ENCODE assay signal across 8 mouse cellular contexts in the genomic region with DNA sequence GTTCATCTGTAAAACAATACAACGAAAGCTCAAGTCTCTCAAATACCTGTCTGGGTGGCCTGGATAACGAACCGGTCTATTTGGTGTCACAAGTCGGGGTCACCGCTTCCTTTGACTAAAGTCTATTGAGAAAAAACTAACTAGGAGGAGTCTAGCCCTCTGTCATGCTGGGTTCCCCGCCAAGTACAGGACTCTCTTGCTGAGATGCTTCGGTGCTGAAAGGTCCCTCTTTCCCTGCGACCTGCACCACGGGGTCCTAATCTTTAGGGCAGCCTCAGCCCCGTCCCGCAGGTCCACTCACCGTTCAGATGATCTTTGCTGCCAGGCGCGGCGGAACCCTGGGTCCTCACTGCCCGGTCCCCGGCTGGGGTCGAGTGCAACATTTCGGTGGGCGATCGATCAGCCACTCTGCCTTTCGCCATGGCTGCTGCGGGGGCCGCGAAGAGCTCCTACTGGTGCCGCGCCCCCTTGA. TPM values are rescaled to one million over a fixed set of nuclear protein-coding genes. Genes with fewer than 3 reads are reported as not detected.
DNase-seq lines count a peak whose midpoint lies in the region; ATAC-seq lines count a peak whose summit lies in the region.

No protein-coding gene starts in this region.

- H3K27ac ChIP-seq in embryonic facial prominence, embryonic 14.5 days (replicated peaks; ENCODE audit: low read depth, low read length), result peak overlapping the region; percentile 89
- H3K27ac ChIP-seq in limb, embryonic 12.5 days, result peak overlapping the region; percentile 24; the same call in 1 of the 2 replicates

- peak overlapping the region; percentile 57 for H3K4me2 ChIP-seq in embryonic facial prominence, embryonic 14.5 days (ENCODE audit: low read depth, low read length)
- H3K4me2 ChIP-seq in limb, embryonic 12.5 days, result peak overlapping the region; percentile 82

- H3K36me3 ChIP-seq in embryonic facial prominence, embryonic 14.5 days (ENCODE audit: control insufficient read depth, insufficient read depth, low read length), result peaks cover 14% of the 10 kb centered on the region
- H3K36me3 ChIP-seq in limb, embryonic 12.5 days, result peaks cover 26% of the 10 kb centered on the region

- H3K9me3 ChIP-seq in embryonic facial prominence, embryonic 14.5 days (ENCODE audit: control insufficient read depth, low read length), result no peaks in the 10 kb centered on the region
- H3K9me3 ChIP-seq in limb, embryonic 12.5 days, result no peaks in the 10 kb centered on the region

- peak overlapping the region; percentile 73 for H3K9ac ChIP-seq in embryonic facial prominence, embryonic 14.5 days (ENCODE audit: low read depth, low read length)
- peak overlapping the region; percentile 68 for H3K9ac ChIP-seq in limb, embryonic 12.5 days (replicated peaks)

- peaks cover 7% of the 10 kb centered on the region; the same call in 1 of the 2 replicates for H3K4me1 ChIP-seq in embryonic facial prominence, embryonic 14.5 days (ENCODE audit: control insufficient read depth, insufficient read depth, low read length)
- peaks cover 8% of the 10 kb centered on the region for H3K4me1 ChIP-seq in limb, embryonic 12.5 days (replicated peaks)

- peak overlapping the region; percentile 52 for H3K4me3 ChIP-seq in embryonic facial prominence, embryonic 14.5 days (ENCODE audit: low read depth, low read length)
- H3K4me3 ChIP-seq in limb, embryonic 12.5 days (replicated peaks), result peak overlapping the region; percentile 55

- H3K27me3 ChIP-seq in embryonic facial prominence, embryonic 14.5 days (replicated peaks; ENCODE audit: control insufficient read depth, insufficient read depth, low read length), result no peaks in the 10 kb centered on the region
- no peaks in the 10 kb centered on the region for H3K27me3 ChIP-seq in limb, embryonic 12.5 days

- ATAC-seq in embryonic facial prominence, embryonic 14.5 days (ENCODE audit: low read depth), result peak; percentile 39
- peak; percentile 59; the same call in 1 of the 2 replicates for ATAC-seq in limb, embryonic 12.5 days (ENCODE audit: insufficient number of reproducible peaks, insufficient read depth, low FRiP score, low TSS enrichment, low read depth)
- peak; percentile 4 for ATAC-seq in monocyte, adult 5-6 weeks (replicated peaks; ENCODE audit: insufficient number of reproducible peaks, low FRiP score, low TSS enrichment, poor library complexity, severe bottlenecking)

- 0% methylated on average over 26 of the region's 27 CpGs for WGBS in embryonic facial prominence, embryonic 14.5 days
- WGBS in limb, embryonic 12.5 days, result under 1% methylated on average over 27 of the region's 27 CpGs

- peak; percentile 55 for DNase-seq in kidney, adult 9 months
- no peak for DNase-seq in kidney, adult 18-20 months
- DNase-seq in ES-CJ7 (ENCODE audit: low read depth, low spot score), result peak; percentile 37
- peak; percentile 36 for DNase-seq in embryonic facial prominence, embryonic 14.5 days (ENCODE audit: low spot score)
- DNase-seq in cerebellum, adult 11-12 months, result no peak
- no peak for DNase-seq in spleen, postnatal 36 days (ENCODE audit: low spot score in 2 of 2)

RNA-seq across cellular contexts. Expression of gene Tmem41b, which starts 1.0 kb away (rescaled TPM):
- polyA plus RNA-seq in embryonic facial prominence, embryonic 14.5 days (2014; fragmentation: Nextera tagmentation; extraction: Ambion mirVana), result 67.6 and 70.6 TPM in 2 replicates
- polyA plus RNA-seq in limb, embryonic 12.5 days (2016; fragmentation: Nextera tagmentation; extraction: Ambion mirVana), result 78.0 and 79.5 TPM in 2 replicates
- 27.4 to 52.0 TPM (median 38.2 TPM) in 3 replicates for total RNA-seq in monocyte, adult 5-6 weeks (2017)

RNA-seq across cellular contexts. Expression of gene Dennd5a, which starts 25.4 kb away (rescaled TPM):
- polyA plus RNA-seq in embryonic facial prominence, embryonic 14.5 days (2014; fragmentation: Nextera tagmentation; extraction: Ambion mirVana), result 53.3 and 58.3 TPM in 2 replicates
- 40.7 and 48.4 TPM in 2 replicates for polyA plus RNA-seq in limb, embryonic 12.5 days (2016; fragmentation: Nextera tagmentation; extraction: Ambion mirVana)
- total RNA-seq in monocyte, adult 5-6 weeks (2017), result 139 to 184 TPM (median 162 TPM) in 3 replicates

RNA-seq across cellular contexts. Expression of gene Ipo7, which starts 32.4 kb away (rescaled TPM):
- polyA plus RNA-seq in embryonic facial prominence, embryonic 14.5 days (2014; fragmentation: Nextera tagmentation; extraction: Ambion mirVana), result 20.7 and 22.9 TPM in 2 replicates
- polyA plus RNA-seq in limb, embryonic 12.5 days (2016; fragmentation: Nextera tagmentation; extraction: Ambion mirVana), result 44.2 and 46.5 TPM in 2 replicates
- total RNA-seq in monocyte, adult 5-6 weeks (2017), result 130 to 147 TPM (median 136 TPM) in 3 replicates

Comparison
In these comparisons a context has a peak if more than half of its experiments do, and no peak if none do; other contexts are left out.
1. DNase-seq: peak in kidney, adult 9 months (single experiment), ES-CJ7 (single experiment) and embryonic facial prominence, embryonic 14.5 days (single experiment); none in kidney, adult 18-20 months (single experiment), cerebellum, adult 11-12 months (single experiment) and spleen, postnatal 36 days (0 of 2).
2. ATAC-seq: peak in every context shown above with its lines; median percentile 59 in limb, embryonic 12.5 days; 39 in embryonic facial prominence, embryonic 14.5 days; 4 in monocyte, adult 5-6 weeks.